Mouse (Mus musculus) lung, adult 2 months (tissue): Measurements from ENCODE around the gene Arap1. TPM values are rescaled to one million over a fixed set of nuclear protein-coding genes. Genes with fewer than 3 reads are reported as not detected.
A peak's percentile ranks its signal among the peaks of the same experiment; 100 is the strongest.

Experiments used
- DNase-seq: peaks from one replicate; pipeline ENCODE4 v3.0.0; 2022
- H3K4me1 ChIP-seq: fragments of 200-500 bp; 2 replicates; pipeline ENCODE4 v1.6.1; 2011; ENCODE audit warnings: low read length; ENCODE audit not compliant: control insufficient read depth, insufficient read depth
- H3K4me3 ChIP-seq: fragments of 200-500 bp; replicated peaks from 2 replicates; pipeline ENCODE3; 2011; ENCODE audit warnings: low read depth, mild to moderate bottlenecking, control low read depth, low read length; ENCODE audit errors: extremely low read depth
- CTCF ChIP-seq: fragments of 200-500 bp; IDR thresholded peaks from 2 replicates; pipeline ENCODE4 v1.5.1; 2011; ENCODE audit warnings: mild to moderate bottlenecking, low read length, control low read depth; ENCODE audit not compliant: insufficient read depth
- POLR2A ChIP-seq: fragments of 200-500 bp; IDR thresholded peaks from 2 replicates; pipeline ENCODE4 v1.6.1; 2011; ENCODE audit warnings: low read depth, mild to moderate bottlenecking, control low read depth, low read length, borderline replicate concordance; ENCODE audit errors: extremely low read depth
- WGBS: fragments of 180-500 bp; shearing (Covaris S2); methylation state at CpG from one replicate; pipeline ENCODE4 v1.1.7; 2018; 5-methylcytosine and 5-hydroxymethylcytosine counted together
- polyA plus RNA-seq: library from polyadenylated mRNA; depleted of rRNA; stranded (reverse); fragments of >200 nt; gene quantifications from 2 replicates; pipeline ENCODE4 v1.2.3, GENCODE M21; 2012

The Arap1 gene
- polyA plus RNA-seq, 1 experiment = 188 TPM

DNA sequence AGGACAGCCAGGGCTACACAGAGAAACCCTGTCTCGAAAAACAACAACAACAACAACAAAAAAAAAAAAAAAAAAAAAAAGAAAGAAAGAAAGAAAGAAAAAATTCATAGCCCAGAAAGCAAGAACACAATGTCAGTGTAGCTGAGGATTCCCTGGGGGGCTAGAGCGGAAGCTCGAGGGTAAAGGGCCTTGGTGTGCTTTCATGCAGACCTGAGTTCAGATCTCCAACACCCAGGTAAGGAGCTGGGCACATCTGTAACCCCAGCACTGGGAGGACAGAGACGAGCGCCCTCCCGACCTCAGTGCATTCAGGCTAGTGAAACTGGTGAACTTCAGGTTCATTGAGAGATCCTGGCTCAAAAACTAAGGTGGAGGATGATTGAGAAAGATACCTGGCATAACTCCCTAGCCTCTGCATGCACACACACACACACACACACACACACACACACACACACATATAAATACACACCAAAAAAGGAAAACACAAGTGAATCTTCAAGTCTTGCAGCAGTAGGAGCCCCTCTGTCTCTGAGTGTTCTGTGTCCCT, 7.8 kb downstream of the Arap1 start:
- Histone ChIP-seq H3K4me3 (no peak overlapping the region), H3K4me1 (no peaks in the 10 kb centered on the region)
- DNase-seq = no peak
- 92% methylated on average over 6 of the region's 6 CpGs for WGBS
- TF ChIP-seq POLR2A (no peak), CTCF (no peak)

DNA sequence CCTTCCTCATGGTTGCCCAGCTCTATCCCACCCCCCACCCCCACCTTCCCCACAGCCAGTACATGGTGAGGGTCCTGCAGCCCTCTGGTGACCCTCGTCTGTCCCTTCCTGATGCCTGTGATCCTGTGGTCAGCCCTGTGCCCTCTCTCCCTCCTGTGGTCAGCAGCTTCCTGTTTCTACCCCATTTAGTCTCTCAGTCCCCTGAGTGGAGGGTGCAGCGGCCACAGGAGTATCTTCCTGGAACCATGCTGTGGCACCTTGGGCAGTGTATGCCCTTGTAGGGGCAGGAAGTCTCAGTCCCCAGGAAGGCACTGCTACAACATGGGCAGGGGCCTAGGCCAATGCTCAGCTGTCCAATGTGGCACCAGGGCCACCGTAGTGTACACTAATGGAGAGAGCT, 9.0 kb downstream of the Arap1 start:
- WGBS = 67% methylated on average over 3 of the region's 3 CpGs
- no peaks in the 10 kb centered on the region for H3K4me1 ChIP-seq
- no peak for TF ChIP-seq CTCF
- no peak for TF ChIP-seq POLR2A
- no peak for DNase-seq
- H3K4me3 ChIP-seq = no peak overlapping the region

DNA sequence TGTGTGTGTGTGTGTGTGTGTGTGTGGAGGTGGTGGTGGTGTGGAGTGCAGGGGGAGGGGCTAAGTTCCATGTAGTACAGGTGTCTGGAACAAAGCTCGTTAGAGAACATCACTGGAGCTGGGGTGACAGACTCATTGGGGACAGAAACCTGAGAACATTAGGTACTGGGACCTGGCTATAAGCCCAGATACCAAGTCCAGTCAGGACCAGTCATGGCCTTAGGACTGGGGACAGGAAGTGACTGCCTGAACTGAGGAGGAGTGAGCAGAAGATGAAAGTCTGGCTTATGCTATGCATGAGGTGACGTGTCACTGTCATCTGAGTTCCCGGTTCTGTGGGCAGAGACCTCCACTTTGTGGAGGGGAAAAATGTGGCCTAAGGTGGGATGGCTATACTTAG, 12.5 kb downstream of the Arap1 start:
- Histone ChIP-seq H3K4me3 (no peak overlapping the region), H3K4me1 (no peaks in the 10 kb centered on the region)
- WGBS = 58% methylated on average over 3 of the region's 3 CpGs
- no peak for DNase-seq
- TF ChIP-seq CTCF = no peak
- TF ChIP-seq POLR2A = no peak

DNA sequence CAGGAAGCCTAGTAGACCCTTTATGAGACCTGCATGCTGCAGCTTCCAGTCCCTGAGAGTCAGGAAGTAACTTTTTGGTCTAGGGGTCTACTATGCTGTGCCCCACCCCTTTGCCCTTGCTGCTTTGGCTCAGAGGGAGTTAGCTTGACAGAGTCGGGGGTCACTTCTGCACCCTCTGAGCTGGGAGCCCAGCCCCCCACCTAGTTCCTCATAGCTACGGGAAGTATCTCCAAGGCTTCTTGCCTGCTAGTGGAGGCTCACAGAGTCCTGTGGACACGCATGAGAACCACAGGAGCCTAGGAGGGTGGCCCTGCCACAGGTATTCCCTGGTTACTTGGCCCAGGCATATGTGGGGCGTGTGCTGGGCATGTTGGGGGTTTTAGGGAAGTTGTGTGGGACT, 13.2 kb downstream of the Arap1 start:
- Histone ChIP-seq H3K4me3 (no peak overlapping the region), H3K4me1 (no peaks in the 10 kb centered on the region)
- no peak for DNase-seq
- 76% methylated on average over 4 of the region's 4 CpGs for WGBS
- TF ChIP-seq CTCF = no peak
- no peak for TF ChIP-seq POLR2A

- Histone ChIP-seq H3K4me1 (no peaks in the 10 kb centered on the region), H3K4me3 (no peak overlapping the region)
- TF ChIP-seq CTCF = no peak
- no peak for TF ChIP-seq POLR2A
- 53% methylated on average over 4 of the region's 4 CpGs for WGBS
- no peak for DNase-seq
Measured at GRCm38 (mm10) chr7:101361767-101362166, 13.9 kb downstream of the Arap1 start.

- no peak for DNase-seq
- 60% methylated on average over 5 of the region's 5 CpGs for WGBS
- TF ChIP-seq CTCF (no peak), POLR2A (no peak)
- no peak overlapping the region for H3K4me3 ChIP-seq
- H3K4me1 ChIP-seq = no peaks in the 10 kb centered on the region
Measured at GRCm38 (mm10) chr7:101362791-101363191, 14.9 kb downstream of the Arap1 start.

DNA sequence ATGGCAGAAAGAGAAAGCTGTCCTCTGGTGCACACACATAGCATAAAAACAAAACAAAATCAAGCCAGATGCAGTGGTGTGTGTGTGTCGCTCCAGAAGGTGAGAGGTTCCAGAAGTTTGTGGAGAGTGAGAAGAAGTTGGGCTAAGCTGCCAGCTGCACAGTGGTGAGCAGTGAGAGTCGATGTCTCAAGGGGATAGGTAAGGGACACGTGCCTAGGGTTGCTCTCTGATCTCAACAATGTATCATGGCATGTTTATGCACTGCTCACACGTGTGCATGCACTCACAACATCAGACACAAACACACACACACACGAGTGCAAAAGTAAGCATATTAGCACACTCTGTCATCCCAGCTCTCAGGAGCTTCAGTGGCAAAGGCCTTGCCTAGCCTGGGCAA, 16.0 kb downstream of the Arap1 start:
- no peak overlapping the region for H3K4me3 ChIP-seq
- WGBS = 74% methylated on average over 5 of the region's 5 CpGs
- no peak for DNase-seq
- TF ChIP-seq CTCF = no peak
- no peak for TF ChIP-seq POLR2A
- no peaks in the 10 kb centered on the region for H3K4me1 ChIP-seq

DNA sequence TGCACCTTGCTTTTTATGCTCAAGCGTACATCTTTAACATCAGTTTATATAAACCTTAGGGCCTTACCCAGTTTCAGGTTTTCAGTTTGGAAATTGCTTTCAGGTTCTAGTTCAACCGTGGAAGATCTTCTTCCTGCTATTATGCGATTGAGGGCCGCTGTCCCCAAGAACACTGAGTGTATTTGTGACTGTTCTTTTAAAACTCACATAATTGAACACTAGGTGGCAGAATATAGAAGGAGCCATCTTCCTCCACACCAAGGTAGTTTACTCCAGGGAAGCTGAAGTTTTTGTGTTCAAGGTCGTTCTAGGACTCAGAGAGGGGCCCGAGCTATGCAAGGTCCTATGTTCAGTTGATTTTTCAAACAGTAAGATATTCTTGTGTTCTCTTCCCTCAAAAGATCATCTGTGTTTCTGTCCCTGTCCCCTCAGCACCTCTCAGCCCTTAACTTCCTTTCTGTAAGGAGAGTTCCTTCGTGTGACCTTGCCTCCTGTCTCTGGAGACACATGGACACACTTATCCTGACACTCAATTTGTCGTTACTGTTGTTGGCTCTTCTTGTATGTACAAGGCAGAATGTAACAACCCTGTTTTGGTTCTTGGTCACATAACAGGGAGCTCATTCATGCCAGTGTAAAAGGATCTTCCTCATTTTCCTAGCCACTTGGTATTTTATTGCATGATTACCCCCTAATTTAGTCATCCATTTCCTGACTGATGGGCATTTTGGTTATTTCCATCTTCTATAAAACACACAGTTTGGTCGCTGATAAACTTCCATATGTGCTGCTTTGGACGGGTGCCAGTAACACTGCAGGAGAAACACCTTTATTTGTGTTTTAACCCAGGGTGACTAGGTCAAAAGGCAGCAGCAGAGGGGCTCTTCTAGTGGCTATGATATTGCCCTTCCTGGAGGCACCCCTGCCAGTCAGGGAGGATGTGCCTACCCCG, 20.3 kb downstream of the Arap1 start:
- Histone ChIP-seq H3K4me1 (no peaks in the 10 kb centered on the region), H3K4me3 (no peak overlapping the region)
- no peak for DNase-seq
- 0 out of 2 replicates have a peak, but pooled peaks have one; percentile 3 for TF ChIP-seq CTCF
- no peak for TF ChIP-seq POLR2A
- 48% methylated on average over 11 of the region's 11 CpGs for WGBS

- TF ChIP-seq CTCF (no peak), POLR2A (no peak)
- WGBS = 77% methylated on average over 7 of the region's 7 CpGs
- no peaks in the 10 kb centered on the region for H3K4me1 ChIP-seq
- H3K4me3 ChIP-seq = no peak overlapping the region
- no peak for DNase-seq
Measured at GRCm38 (mm10) chr7:101369666-101370065, 21.8 kb downstream of the Arap1 start.

DNA sequence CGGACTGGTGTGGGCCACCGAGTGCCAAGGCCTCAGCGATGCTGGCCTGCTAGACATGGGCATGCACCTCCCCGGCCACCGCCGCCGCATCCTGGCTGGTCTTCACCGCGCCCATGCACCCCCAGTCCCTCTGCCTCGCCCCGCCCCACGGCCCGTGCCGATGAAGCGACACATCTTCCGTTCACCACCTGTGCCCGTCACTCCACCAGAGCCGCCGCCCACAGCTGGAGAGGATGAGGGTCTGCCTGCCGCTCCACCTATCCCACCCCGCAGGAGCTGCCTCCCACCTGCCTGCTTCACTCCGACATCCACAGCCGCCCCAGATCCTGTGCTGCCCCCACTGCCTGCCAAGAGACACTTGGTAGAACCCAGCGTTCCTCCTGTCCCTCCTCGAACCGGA, 25.2 kb downstream of the Arap1 start:
- 85% methylated on average over 26 of the region's 26 CpGs for WGBS
- Histone ChIP-seq H3K4me3 (no peak overlapping the region), H3K4me1 (0 out of 2 replicates have a peak, but pooled peaks cover 3% of the 10 kb centered on the region)
- TF ChIP-seq POLR2A (no peak), CTCF (no peak)
- DNase-seq = no peak
